Mouse (Mus musculus) hindbrain, embryonic 12.5 days (tissue): Measurements from ENCODE around the gene Rmi2. TPM values are rescaled to one million over a fixed set of nuclear protein-coding genes. Genes with fewer than 3 reads are reported as not detected.
A peak's percentile ranks its signal among the peaks of the same experiment; 100 is the strongest.

ENCODE experiments used
- ATAC-seq: fragments of 200-750 bp; cut with Nextera tagmentation; 2 replicates; pipeline ENCODE4 v1.8.0; 2017; ENCODE audit warnings: moderate TSS enrichment; ENCODE audit not compliant: low FRiP score
- H3K27ac ChIP-seq: fragments of 300-500 bp; sonication (generic); 2 replicates; pipeline ENCODE4 v1.5.1; 2016; ENCODE audit warnings: mild to moderate bottlenecking
- H3K27me3 ChIP-seq: fragments of 300-500 bp; sonication (generic); 2 replicates; pipeline ENCODE4 v1.6.1; 2016; ENCODE audit warnings: mild to moderate bottlenecking
- H3K36me3 ChIP-seq: fragments of 300-500 bp; sonication (generic); 2 replicates; pipeline ENCODE4 v1.6.1; 2016; ENCODE audit warnings: mild to moderate bottlenecking
- H3K4me1 ChIP-seq: fragments of 300-500 bp; sonication (generic); 2 replicates; pipeline ENCODE4 v1.6.1; 2016
- H3K4me2 ChIP-seq: fragments of 300-500 bp; sonication (generic); replicated peaks from 2 replicates; pipeline ENCODE4 v1.6.1; 2016; ENCODE audit warnings: mild to moderate bottlenecking
- H3K4me3 ChIP-seq: fragments of 300-500 bp; sonication (generic); 2 replicates; pipeline ENCODE4 v1.5.1; 2016; ENCODE audit warnings: mild to moderate bottlenecking
- H3K9ac ChIP-seq: fragments of 300-500 bp; sonication (generic); 2 replicates; pipeline ENCODE4 v1.6.1; 2016; ENCODE audit warnings: mild to moderate bottlenecking, moderate library complexity
- H3K9me3 ChIP-seq: fragments of 300-500 bp; sonication (generic); replicated peaks from 2 replicates; pipeline ENCODE4 v1.6.1; 2016; ENCODE audit warnings: mild to moderate bottlenecking
- WGBS: fragments of 180-500 bp; shearing (Covaris S2); methylation state at CpG from one replicate; pipeline ENCODE4 v1.1.7; 2016; 5-methylcytosine and 5-hydroxymethylcytosine counted together
- polyA plus RNA-seq: library from polyadenylated mRNA; unstranded; fragments of >200 nt; fragmentation: Nextera tagmentation; extraction: Ambion mirVana; gene quantifications from 2 replicates; pipeline ENCODE4 v1.2.1, GENCODE M21; 2016

Gene Rmi2
- polyA plus RNA-seq, 1 experiment from 2014 or later, result 2.2 TPM

DNA sequence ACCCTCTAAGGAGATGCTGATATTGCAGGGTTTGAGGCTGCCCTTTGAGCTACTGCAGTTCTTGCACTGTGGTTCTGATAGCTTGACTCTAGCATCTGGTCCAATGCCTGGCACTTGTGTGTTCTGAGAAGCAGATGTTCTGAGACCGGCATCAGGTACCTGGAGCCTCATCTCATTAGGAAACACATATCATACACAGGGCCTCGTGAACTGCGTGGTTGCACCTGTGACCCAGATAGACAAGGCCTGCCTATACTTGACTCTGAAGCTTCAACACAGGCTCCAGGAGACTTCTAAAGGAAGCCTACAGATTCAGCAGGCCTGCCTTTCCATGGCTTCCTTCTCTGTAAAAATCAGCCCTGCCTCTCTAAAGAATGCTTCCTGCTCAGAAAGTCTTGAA lies 1.5 kb downstream of the Rmi2 start:
- H3K9me3 ChIP-seq, result no peaks in the 10 kb centered on the region
- WGBS, result 92% methylated on average over 3 of the region's 3 CpGs

DNA sequence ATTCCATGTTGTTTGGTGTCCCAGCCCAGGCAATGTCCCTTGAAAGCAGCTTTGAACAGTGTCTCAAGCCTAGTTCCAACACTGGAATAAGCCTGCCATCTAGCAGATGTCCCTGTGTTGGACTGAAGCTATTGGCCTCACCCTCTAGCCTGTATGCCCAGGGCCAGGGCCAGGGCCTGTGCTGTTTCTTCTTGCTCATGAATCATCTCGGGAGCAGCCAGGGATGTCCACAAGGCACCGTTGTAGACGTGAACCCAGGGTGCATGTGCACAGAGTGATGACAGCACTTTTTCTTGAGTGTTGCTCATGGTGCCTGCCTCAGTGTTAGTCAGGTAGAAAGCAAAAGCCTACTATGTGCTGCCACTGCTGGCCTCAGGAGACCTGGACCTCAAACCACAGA lies 2.4 kb downstream of the Rmi2 start:
- no peak overlapping the region for H3K4me3 ChIP-seq
- WGBS, result 94% methylated on average over 3 of the region's 3 CpGs
- H3K27ac ChIP-seq, result no peak overlapping the region
- H3K9me3 ChIP-seq, result no peaks in the 10 kb centered on the region
- H3K4me2 ChIP-seq, result no peak overlapping the region
- H3K36me3 ChIP-seq, result no peaks in the 10 kb centered on the region
- peaks cover 24% of the 10 kb centered on the region for H3K4me1 ChIP-seq
- no peak for ATAC-seq
- H3K27me3 ChIP-seq, result peaks cover 9% of the 10 kb centered on the region; the same call in 1 of the 2 replicates
- no peak overlapping the region for H3K9ac ChIP-seq

More for the DNA sequence above, 1.5 kb downstream of the Rmi2 start:
- Histone ChIP-seq H3K4me1 (peaks cover 23% of the 10 kb centered on the region), H3K4me3 (no peak overlapping the region), H3K36me3 (no peaks in the 10 kb centered on the region), H3K9ac (no peak overlapping the region), H3K27me3 (peaks cover 9% of the 10 kb centered on the region; the same call in 1 of the 2 replicates), H3K4me2 (0 out of 2 replicates have a peak overlapping the region, but pooled peaks have one; percentile 91), H3K27ac (no peak overlapping the region)
- ATAC-seq, result no peak

DNA sequence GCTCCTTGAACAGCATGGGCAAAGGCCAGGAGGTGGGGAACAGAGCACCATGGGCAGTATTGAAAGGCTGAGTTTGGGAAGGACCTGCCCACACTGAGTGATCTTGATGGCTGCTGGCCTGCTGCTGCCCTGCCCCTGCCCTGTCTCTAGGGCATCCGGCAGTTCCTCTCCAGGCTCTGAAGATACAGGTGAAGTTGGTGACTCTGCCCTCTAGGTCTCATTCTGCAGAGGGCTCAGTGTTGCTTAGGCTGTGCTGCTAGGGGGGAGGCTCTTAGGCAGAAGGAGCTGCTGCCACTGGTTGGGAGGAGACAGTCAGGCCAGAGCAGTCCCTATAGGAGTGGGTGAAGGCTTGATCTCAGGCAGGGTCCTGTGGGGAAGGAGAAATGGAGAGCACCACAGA lies 3.0 kb downstream of the Rmi2 start:
- Histone ChIP-seq H3K9ac (no peak overlapping the region), H3K36me3 (no peaks in the 10 kb centered on the region), H3K9me3 (no peaks in the 10 kb centered on the region), H3K4me1 (peaks cover 28% of the 10 kb centered on the region), H3K27me3 (peaks cover 9% of the 10 kb centered on the region; the same call in 1 of the 2 replicates), H3K4me3 (no peak overlapping the region), H3K27ac (no peak overlapping the region), H3K4me2 (no peak overlapping the region)
- 100% methylated on average over 1 of the region's 1 CpGs for WGBS
- ATAC-seq, result no peak

DNA sequence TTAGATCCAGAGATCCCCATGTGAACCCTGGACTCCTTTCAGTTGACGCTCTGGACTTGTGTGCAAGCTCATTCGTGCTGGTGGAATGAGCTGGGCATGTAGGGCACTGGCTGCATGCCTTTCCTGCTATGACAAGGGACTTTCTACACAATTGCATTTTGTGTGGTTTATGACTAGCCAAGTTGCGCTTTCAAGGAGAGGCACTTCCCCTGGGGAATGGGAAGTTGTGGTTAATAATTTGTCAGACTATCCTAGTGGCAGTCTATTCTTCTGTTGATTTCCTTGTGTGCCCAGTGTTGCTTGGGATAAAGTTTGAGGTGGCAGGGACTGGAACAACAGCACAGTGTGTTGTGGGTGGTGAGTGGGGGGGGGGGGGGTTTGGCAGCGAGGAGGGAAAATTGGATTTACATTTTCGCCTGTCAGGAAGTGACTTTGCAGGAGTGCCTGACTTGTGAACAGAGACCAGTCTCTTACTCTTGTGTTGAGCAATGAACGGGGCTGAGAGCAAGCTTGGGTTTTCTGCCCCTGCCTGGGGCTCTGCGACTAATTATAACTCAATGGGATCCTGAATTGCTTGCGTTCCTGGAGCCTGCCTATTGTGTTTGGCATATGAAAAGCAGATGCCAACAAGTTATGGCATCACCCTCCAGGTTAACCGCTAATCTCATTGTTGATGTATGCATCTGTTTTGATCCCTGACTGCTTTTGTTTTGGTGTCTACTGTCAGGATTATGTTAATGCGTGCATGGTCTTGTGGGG lies 3.8 kb downstream of the Rmi2 start:
- no peak for ATAC-seq
- H3K27ac ChIP-seq, result no peak overlapping the region
- no peak overlapping the region for H3K9ac ChIP-seq
- H3K27me3 ChIP-seq, result peaks cover 5% of the 10 kb centered on the region; the same call in 1 of the 2 replicates
- 43% methylated on average over 10 of the region's 10 CpGs for WGBS
- H3K4me2 ChIP-seq, result no peak overlapping the region
- H3K36me3 ChIP-seq, result no peaks in the 10 kb centered on the region
- H3K4me1 ChIP-seq, result peaks cover 31% of the 10 kb centered on the region
- no peak overlapping the region for H3K4me3 ChIP-seq
- no peaks in the 10 kb centered on the region for H3K9me3 ChIP-seq

DNA sequence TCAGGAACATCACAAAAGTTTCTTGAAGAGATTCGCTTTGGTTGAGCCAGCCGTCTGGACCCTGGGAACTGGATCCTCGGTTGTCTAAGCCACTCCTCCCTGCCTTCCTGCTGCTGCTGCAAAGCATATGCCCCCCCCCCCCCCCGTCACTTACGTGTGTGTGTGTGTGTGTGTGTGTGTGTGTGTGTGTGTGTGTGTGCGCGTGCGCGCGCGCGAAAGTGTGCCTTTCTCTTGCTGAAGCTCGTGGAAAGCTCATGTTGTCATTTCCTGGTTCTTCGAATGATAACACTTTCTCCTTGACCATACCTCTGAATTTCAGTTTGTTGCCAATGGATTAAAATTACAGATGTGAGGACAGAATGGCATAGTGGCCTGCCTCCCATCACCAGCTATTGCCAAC lies 5.2 kb downstream of the Rmi2 start:
- H3K9me3 ChIP-seq, result no peaks in the 10 kb centered on the region
- no peak overlapping the region for H3K4me2 ChIP-seq
- no peak for ATAC-seq
- no peaks in the 10 kb centered on the region for H3K27me3 ChIP-seq
- no peak overlapping the region for H3K4me3 ChIP-seq
- H3K27ac ChIP-seq, result no peak overlapping the region
- H3K9ac ChIP-seq, result no peak overlapping the region
- H3K36me3 ChIP-seq, result no peaks in the 10 kb centered on the region
- H3K4me1 ChIP-seq, result peaks cover 36% of the 10 kb centered on the region
- WGBS, result 87% methylated on average over 13 of the region's 14 CpGs

DNA sequence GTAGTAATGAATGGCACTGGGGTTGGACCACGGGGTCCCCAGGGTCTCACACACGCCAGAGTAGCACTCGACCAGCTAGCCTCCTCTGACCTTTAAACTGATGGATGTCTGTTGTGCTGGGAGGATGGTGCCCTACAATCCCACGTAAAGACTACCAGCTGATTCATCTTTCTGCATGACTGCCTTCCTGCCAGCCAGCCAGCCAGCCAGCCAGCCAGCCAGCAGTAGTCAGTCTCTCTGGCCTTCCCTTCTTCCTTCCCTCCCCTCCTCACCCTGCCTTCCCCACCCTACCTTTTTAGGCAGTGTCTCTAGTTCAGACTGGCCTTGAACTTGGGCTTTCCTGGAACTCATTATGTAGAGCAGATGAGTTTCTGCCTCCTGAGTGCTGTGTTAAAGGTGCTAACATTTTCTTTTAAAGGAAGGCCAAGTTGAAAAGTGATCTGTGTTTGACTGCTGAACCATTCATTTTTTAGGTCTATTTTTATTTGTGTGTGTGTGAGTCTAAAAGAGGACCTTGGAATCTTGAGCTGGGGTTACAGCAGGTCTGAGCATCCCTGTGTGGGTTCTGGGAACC lies 7.5 kb downstream of the Rmi2 start:
- H3K27ac ChIP-seq, result no peak overlapping the region
- 55% methylated on average over 4 of the region's 4 CpGs for WGBS
- peaks cover 26% of the 10 kb centered on the region for H3K4me1 ChIP-seq
- no peaks in the 10 kb centered on the region for H3K9me3 ChIP-seq
- no peak overlapping the region for H3K4me2 ChIP-seq
- no peak overlapping the region for H3K9ac ChIP-seq
- no peak overlapping the region for H3K4me3 ChIP-seq
- H3K27me3 ChIP-seq, result no peaks in the 10 kb centered on the region
- ATAC-seq, result no peak
- H3K36me3 ChIP-seq, result no peaks in the 10 kb centered on the region

DNA sequence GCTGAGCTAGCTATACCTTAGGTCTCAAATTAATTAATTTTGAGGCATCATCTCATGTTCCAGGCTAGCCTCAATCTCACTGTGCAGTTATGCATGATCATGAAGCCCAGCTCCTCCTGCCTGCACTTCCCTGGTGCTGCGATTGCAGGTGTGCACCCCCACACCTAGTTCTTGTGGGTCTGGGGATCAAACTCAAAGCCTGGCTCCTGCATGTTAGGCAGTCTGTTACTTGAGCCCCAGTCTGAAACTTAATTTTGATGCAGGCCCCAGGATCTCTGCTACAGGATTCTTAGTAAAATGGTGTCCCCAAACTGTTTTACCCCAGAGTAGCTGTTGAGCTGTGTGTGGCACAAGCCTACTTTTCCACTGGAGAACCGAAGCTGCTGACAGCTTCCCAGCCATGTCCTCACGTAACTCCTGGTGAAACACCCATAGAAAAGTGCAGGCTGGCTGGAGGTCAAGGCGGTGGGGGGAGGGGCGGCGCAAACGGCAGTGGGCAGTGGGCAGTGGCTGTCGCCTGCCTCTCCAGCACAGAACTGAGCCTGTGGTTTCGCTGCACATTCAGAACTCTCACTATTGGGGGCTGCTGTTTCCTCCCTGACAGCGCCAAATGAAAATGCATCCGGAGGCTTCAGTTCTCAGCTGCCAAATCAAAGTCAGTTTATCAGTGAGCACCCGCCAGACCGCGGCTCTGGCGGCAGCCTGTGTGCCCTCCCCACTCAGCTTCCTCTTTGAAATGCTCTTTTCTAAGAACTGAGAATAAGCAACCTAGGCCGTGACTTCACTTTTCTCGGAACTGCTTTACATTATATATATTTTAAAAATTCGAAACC lies 8.8 kb downstream of the Rmi2 start:
- Histone ChIP-seq H3K4me3 (no peak overlapping the region), H3K9me3 (no peaks in the 10 kb centered on the region), H3K4me2 (peak overlapping the region; percentile 39), H3K4me1 (peaks cover 16% of the 10 kb centered on the region), H3K27me3 (no peaks in the 10 kb centered on the region), H3K9ac (no peak overlapping the region), H3K36me3 (no peaks in the 10 kb centered on the region), H3K27ac (no peak overlapping the region)
- WGBS, result 19% methylated on average over 18 of the region's 18 CpGs
- ATAC-seq, result no peak

DNA sequence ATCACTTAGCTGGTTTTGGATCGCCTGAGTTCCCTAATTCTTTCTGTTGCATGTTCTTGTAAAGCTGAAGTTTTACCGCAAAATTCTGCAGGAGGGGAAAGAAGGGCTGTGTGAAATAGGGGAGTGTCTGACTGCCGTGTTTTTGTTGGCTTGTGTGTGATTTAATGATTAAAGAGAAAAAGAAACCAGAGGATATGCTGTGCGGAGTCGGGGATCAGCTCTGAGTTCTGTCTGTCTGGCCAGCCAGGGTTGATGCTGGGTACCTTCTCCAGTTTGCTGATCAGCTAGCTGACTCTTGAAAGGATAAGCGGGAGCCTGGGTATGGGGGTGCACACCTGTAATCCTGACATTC lies 9.4 kb downstream of the Rmi2 start:
- H3K4me3 ChIP-seq, result no peak overlapping the region
- 73% methylated on average over 6 of the region's 6 CpGs for WGBS

DNA sequence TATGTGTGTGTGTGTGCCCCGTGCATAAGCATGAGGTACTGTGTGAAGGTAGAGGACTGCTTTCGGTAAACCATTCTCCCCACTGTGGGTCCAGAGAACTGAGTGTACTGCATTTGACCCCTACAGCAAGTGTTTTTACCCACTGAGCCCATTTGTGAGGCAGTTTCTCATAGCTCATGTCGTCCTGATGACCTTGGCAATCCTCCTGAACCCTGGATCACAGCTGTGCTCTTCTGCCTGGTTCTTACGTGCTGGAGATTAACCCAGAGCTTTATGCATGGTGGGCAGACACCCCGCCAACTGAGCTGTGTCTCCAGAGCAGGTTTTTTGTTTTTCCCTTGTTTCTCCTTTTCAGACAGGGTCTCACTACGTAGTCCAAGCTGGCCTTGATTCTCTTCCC lies 11.1 kb downstream of the Rmi2 start:
- no peak overlapping the region for H3K4me2 ChIP-seq
- 81% methylated on average over 6 of the region's 6 CpGs for WGBS

More for the DNA sequence above, 9.4 kb downstream of the Rmi2 start:
- ATAC-seq, result no peak
- H3K27ac ChIP-seq, result no peak overlapping the region
- H3K36me3 ChIP-seq, result no peaks in the 10 kb centered on the region
- H3K9me3 ChIP-seq, result no peaks in the 10 kb centered on the region
- no peak overlapping the region for H3K9ac ChIP-seq
- no peaks in the 10 kb centered on the region for H3K27me3 ChIP-seq
- H3K4me1 ChIP-seq, result peaks cover 13% of the 10 kb centered on the region
- H3K4me2 ChIP-seq, result no peak overlapping the region

DNA sequence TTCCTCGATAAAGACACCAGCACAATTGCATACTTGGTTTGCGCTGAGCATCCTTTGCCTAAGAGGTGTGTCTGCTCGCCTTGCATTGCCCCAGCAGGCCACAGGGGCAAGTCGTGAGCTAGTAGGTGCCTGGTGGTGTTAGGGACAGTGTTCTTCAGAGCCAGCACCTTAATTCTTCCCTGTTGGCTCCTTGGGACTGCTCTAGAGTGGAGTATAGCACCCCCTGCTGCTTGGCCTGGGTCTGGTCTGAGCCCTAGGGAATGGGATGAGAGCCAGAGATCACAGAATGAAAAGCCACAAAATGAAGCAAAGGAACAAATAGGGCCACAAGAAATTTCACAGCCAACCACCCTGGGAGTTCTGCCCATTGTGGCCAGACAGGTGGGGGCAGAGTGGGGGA lies 11.6 kb downstream of the Rmi2 start:
- no peak overlapping the region for H3K4me3 ChIP-seq
- no peaks in the 10 kb centered on the region for H3K36me3 ChIP-seq
- no peak overlapping the region for H3K27ac ChIP-seq
- H3K9ac ChIP-seq, result no peak overlapping the region
- ATAC-seq, result no peak
- peaks cover 26% of the 10 kb centered on the region for H3K4me1 ChIP-seq
- no peak overlapping the region for H3K4me2 ChIP-seq
- 66% methylated on average over 4 of the region's 4 CpGs for WGBS
- H3K27me3 ChIP-seq, result no peaks in the 10 kb centered on the region
- H3K9me3 ChIP-seq, result no peaks in the 10 kb centered on the region

More for the DNA sequence above, 11.1 kb downstream of the Rmi2 start:
- Histone ChIP-seq H3K4me1 (peaks cover 21% of the 10 kb centered on the region), H3K27ac (no peak overlapping the region), H3K27me3 (no peaks in the 10 kb centered on the region), H3K9me3 (no peaks in the 10 kb centered on the region), H3K9ac (no peak overlapping the region), H3K36me3 (no peaks in the 10 kb centered on the region), H3K4me3 (no peak overlapping the region)
- no peak for ATAC-seq

DNA sequence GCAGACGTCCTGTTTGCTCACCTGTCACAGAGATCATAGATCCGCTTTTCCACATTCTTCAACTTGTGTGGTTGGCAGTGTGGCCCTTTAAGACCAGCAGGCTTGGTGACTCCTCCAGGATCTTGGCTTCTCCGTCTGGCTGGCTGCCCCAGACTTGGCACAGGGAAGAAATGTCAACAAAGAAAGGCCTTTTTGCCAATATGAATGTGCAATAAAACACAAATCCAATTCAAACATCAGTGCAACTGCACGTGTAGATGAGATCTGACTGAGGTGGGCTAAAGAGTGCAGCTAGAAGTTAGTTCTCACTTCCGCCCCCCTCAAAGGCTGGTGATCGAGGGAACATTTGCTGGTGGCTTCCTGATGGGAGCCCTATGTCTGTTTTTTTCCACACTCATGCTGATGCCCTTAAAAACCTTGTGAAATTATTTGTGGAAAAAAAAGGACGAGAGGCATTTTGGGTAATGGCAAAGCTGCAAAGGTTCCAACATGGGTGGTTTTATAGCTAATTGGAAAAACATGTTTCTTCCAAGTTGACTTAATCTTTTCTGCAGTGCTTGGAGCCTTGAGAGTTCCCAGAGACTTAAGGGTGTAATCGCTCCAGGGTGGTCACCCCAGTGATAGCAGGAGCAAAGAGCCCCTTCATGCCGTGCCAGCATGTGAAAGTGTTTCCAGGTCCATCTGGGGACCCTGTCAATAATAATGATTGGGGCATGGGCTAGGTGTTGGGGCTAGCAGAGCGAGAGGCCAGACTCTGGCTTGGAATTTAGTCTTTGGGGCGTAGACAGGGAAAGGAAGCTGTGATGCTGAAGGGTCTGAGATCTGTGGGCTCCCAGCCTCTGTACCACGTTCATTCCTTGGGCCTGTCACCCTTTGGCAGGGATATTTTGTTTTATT lies 15.4 kb downstream of the Rmi2 start:
- H3K9me3 ChIP-seq, result no peaks in the 10 kb centered on the region
- H3K4me1 ChIP-seq, result peaks cover 13% of the 10 kb centered on the region
- 0 out of 2 replicates have a peak overlapping the region, but pooled peaks have one; percentile 1 for H3K27ac ChIP-seq
- H3K9ac ChIP-seq, result no peak overlapping the region
- H3K4me2 ChIP-seq, result no peak overlapping the region
- H3K27me3 ChIP-seq, result no peaks in the 10 kb centered on the region
- no peak for ATAC-seq
- 68% methylated on average over 12 of the region's 12 CpGs for WGBS
- H3K36me3 ChIP-seq, result no peaks in the 10 kb centered on the region
- no peak overlapping the region for H3K4me3 ChIP-seq
